Mouse (Mus musculus): ENCODE data around the gene Snrnp70.

Gene Snrnp70

GRCm38 (mm10) chr7:45409497-45410163 is 14.1 kb upstream of the Snrnp70 start:
- 88% methylated on average over 8 of the region's 8 CpGs for WGBS

- WGBS: 88% methylated on average over 17 of the region's 17 CpGs
Measured at GRCm38 (mm10) chr7:45408949-45409348, 13.4 kb upstream of the Snrnp70 start.

GRCm38 (mm10) chr7:45408351-45408750 is 12.8 kb upstream of the Snrnp70 start:
- 78% methylated on average over 7 of the region's 7 CpGs for WGBS

GRCm38 (mm10) chr7:45407836-45408235 is 12.3 kb upstream of the Snrnp70 start:
- 85% methylated on average over 10 of the region's 10 CpGs for WGBS

- 1% methylated on average over 113 of the region's 114 CpGs for WGBS
Measured at GRCm38 (mm10) chr7:45406157-45407156, 10.9 kb upstream of the Snrnp70 start.

- 10% methylated on average over 28 of the region's 28 CpGs for WGBS
Measured at GRCm38 (mm10) chr7:45405091-45406075, 9.8 kb upstream of the Snrnp70 start, which contains the start of gene Kcna7. TSS of gene Kcna7 (plus strand) at chr7:45405653.

GRCm38 (mm10) chr7:45403532-45404261 is 8.2 kb upstream of the Snrnp70 start:
- WGBS: 43% methylated on average over 6 of the region's 6 CpGs

- 67% methylated on average over 10 of the region's 10 CpGs for WGBS
Measured at GRCm38 (mm10) chr7:45401521-45402085, 6.1 kb upstream of the Snrnp70 start.

- WGBS: 71% methylated on average over 2 of the region's 2 CpGs
Measured at GRCm38 (mm10) chr7:45396787-45397186, 1.2 kb upstream of the Snrnp70 start.

GRCm38 (mm10) chr7:45396337-45396775 is 814 bp upstream of the Snrnp70 start:
- 4% methylated on average over 3 of the region's 3 CpGs for WGBS

- WGBS: under 1% methylated on average over 19 of the region's 20 CpGs
Measured at GRCm38 (mm10) chr7:45395129-45395541, 407 bp downstream of the Snrnp70 start.

GRCm38 (mm10) chr7:45386077-45386476 is 9.5 kb downstream of the Snrnp70 start:
- WGBS: 92% methylated on average over 3 of the region's 3 CpGs

GRCm38 (mm10) chr7:45376057-45376456 is 19.5 kb downstream of the Snrnp70 start:
- 39% methylated on average over 1 of the region's 1 CpGs for WGBS

- WGBS: 89% methylated on average over 8 of the region's 8 CpGs
Measured at GRCm38 (mm10) chr7:45374620-45375019, 20.9 kb downstream of the Snrnp70 start.

- 81% methylated on average over 5 of the region's 5 CpGs for WGBS
Measured at GRCm38 (mm10) chr7:45372371-45372770, 23.2 kb downstream of the Snrnp70 start.

GRCm38 (mm10) chr7:45370475-45371311 is 24.8 kb downstream of the Snrnp70 start, which contains the start of gene Lin7b:
TSS of gene Lin7b (minus strand) at chr7:45370583.
- WGBS: 10% methylated on average over 28 of the region's 28 CpGs

- WGBS: 4% methylated on average over 51 of the region's 52 CpGs
Measured at GRCm38 (mm10) chr7:45369836-45370474, 25.6 kb downstream of the Snrnp70 start.

- WGBS: 59% methylated on average over 16 of the region's 16 CpGs
Measured at GRCm38 (mm10) chr7:45369022-45369745, 26.4 kb downstream of the Snrnp70 start.
